Mouse (Mus musculus): ENCODE results near the gene Coro2a. TPM values are rescaled to one million over a fixed set of nuclear protein-coding genes. Genes with fewer than 3 reads are reported as not detected.
"Not testable (repeated sequence)": the region's sequence is repeated elsewhere in the genome, so short reads cannot be mapped to it uniquely, and the experiment has no call there.

Gene Coro2a
- polyA plus RNA-seq, 1 experiment from 2014 or later: 3.2 TPM

GRCm38 (mm10) chr4:46613618-46614017 lies 11.6 kb upstream of the Coro2a start:
- peaks cover 11% of the 10 kb centered on the region; the same call in 1 of the 2 replicates for H3K27me3 ChIP-seq
- no peak overlapping the region for H3K27ac ChIP-seq (replicated peaks)
- H3K4me2 ChIP-seq: peak overlapping the region; percentile 37; the same call in 1 of the 2 replicates
- H3K4me1 ChIP-seq (replicated peaks): peaks cover 6% of the 10 kb centered on the region; the same call in 1 of the 2 replicates
- ATAC-seq (ENCODE audit: insufficient read depth): no peak
- H3K9ac ChIP-seq: no peak overlapping the region
- H3K4me3 ChIP-seq (replicated peaks): no peak overlapping the region
- no peaks in the 10 kb centered on the region for H3K9me3 ChIP-seq (replicated peaks)
- WGBS (ENCODE audit: insufficient replicate concordance): 12% methylated on average over 12 of the region's 12 CpGs
- H3K36me3 ChIP-seq (replicated peaks): no peaks in the 10 kb centered on the region

GRCm38 (mm10) chr4:46611181-46611580 lies 9.2 kb upstream of the Coro2a start:
- ATAC-seq (ENCODE audit: insufficient read depth): no peak
- Histone ChIP-seq H3K4me3 (replicated peaks) (no peak overlapping the region), H3K4me1 (replicated peaks) (no peaks in the 10 kb centered on the region), H3K9ac (no peak overlapping the region), H3K9me3 (replicated peaks) (no peaks in the 10 kb centered on the region), H3K4me2 (no peak overlapping the region), H3K27ac (replicated peaks) (no peak overlapping the region), H3K36me3 (replicated peaks) (no peaks in the 10 kb centered on the region), H3K27me3 (peaks cover 11% of the 10 kb centered on the region; the same call in 1 of the 2 replicates)
- WGBS (ENCODE audit: insufficient replicate concordance): 0% methylated on average over 4 of the region's 4 CpGs

GRCm38 (mm10) chr4:46607601-46608000 lies 5.6 kb upstream of the Coro2a start:
- H3K36me3 ChIP-seq (replicated peaks): no peaks in the 10 kb centered on the region
- no peak overlapping the region for H3K4me2 ChIP-seq
- no peak overlapping the region for H3K4me3 ChIP-seq (replicated peaks)
- no peaks in the 10 kb centered on the region for H3K4me1 ChIP-seq (replicated peaks)
- ATAC-seq (ENCODE audit: insufficient read depth): no peak
- no peaks in the 10 kb centered on the region for H3K9me3 ChIP-seq (replicated peaks)
- H3K27me3 ChIP-seq: peaks cover 14% of the 10 kb centered on the region
- 53% methylated on average over 3 of the region's 3 CpGs for WGBS (ENCODE audit: insufficient replicate concordance)
- no peak overlapping the region for H3K27ac ChIP-seq (replicated peaks)
- no peak overlapping the region for H3K9ac ChIP-seq

- no peak for ATAC-seq (ENCODE audit: insufficient read depth)
- Histone ChIP-seq H3K9me3 (replicated peaks) (no peaks in the 10 kb centered on the region), H3K4me2 (no peak overlapping the region), H3K36me3 (replicated peaks) (no peaks in the 10 kb centered on the region), H3K9ac (no peak overlapping the region), H3K4me1 (replicated peaks) (peaks cover 13% of the 10 kb centered on the region), H3K4me3 (replicated peaks) (no peak overlapping the region), H3K27me3 (peaks cover 36% of the 10 kb centered on the region), H3K27ac (replicated peaks) (no peak overlapping the region)
- 75% methylated on average over 11 of the region's 11 CpGs for WGBS (ENCODE audit: insufficient replicate concordance)
Measured at GRCm38 (mm10) chr4:46605451-46605850, 3.4 kb upstream of the Coro2a start.

GRCm38 (mm10) chr4:46602704-46603103 lies 702 bp upstream of the Coro2a start:
- WGBS (ENCODE audit: insufficient replicate concordance): 41% methylated on average over 7 of the region's 7 CpGs
- H3K4me3 ChIP-seq (replicated peaks): no peak overlapping the region
- H3K4me2 ChIP-seq: no peak overlapping the region
- peaks cover 59% of the 10 kb centered on the region for H3K27me3 ChIP-seq
- H3K9me3 ChIP-seq (replicated peaks): no peaks in the 10 kb centered on the region
- ATAC-seq (ENCODE audit: insufficient read depth): no peak
- no peaks in the 10 kb centered on the region for H3K36me3 ChIP-seq (replicated peaks)
- peaks cover 23% of the 10 kb centered on the region for H3K4me1 ChIP-seq (replicated peaks)
- no peak overlapping the region for H3K27ac ChIP-seq (replicated peaks)
- H3K9ac ChIP-seq: no peak overlapping the region

- under 1% methylated on average over 50 of the region's 52 CpGs for WGBS (ENCODE audit: insufficient replicate concordance)
- no peak overlapping the region for H3K27ac ChIP-seq (replicated peaks)
- H3K4me1 ChIP-seq (replicated peaks): peaks cover 28% of the 10 kb centered on the region
- peak overlapping the region; percentile 58 for H3K4me3 ChIP-seq (replicated peaks)
- peaks cover 70% of the 10 kb centered on the region for H3K27me3 ChIP-seq
- no peak for ATAC-seq (ENCODE audit: insufficient read depth)
- no peaks in the 10 kb centered on the region for H3K9me3 ChIP-seq (replicated peaks)
- H3K36me3 ChIP-seq (replicated peaks): no peaks in the 10 kb centered on the region
- H3K4me2 ChIP-seq: peak overlapping the region; percentile 80
- peak overlapping the region; percentile 41; the same call in 1 of the 2 replicates for H3K9ac ChIP-seq
Measured at GRCm38 (mm10) chr4:46601258-46601843, 651 bp downstream of the Coro2a start.

- no peak for ATAC-seq (ENCODE audit: insufficient read depth)
- H3K36me3 ChIP-seq (replicated peaks): no peaks in the 10 kb centered on the region
- H3K27me3 ChIP-seq: peaks cover 70% of the 10 kb centered on the region
- no peak overlapping the region for H3K27ac ChIP-seq (replicated peaks)
- H3K9me3 ChIP-seq (replicated peaks): no peaks in the 10 kb centered on the region
- H3K4me3 ChIP-seq (replicated peaks): peak overlapping the region; percentile 58
- peaks cover 28% of the 10 kb centered on the region for H3K4me1 ChIP-seq (replicated peaks)
- H3K9ac ChIP-seq: no peak overlapping the region
- 26% methylated on average over 20 of the region's 20 CpGs for WGBS (ENCODE audit: insufficient replicate concordance)
- H3K4me2 ChIP-seq: peak overlapping the region; percentile 80
Measured at GRCm38 (mm10) chr4:46600473-46601257, 1.3 kb downstream of the Coro2a start.

- ATAC-seq (ENCODE audit: insufficient read depth): not testable (repeated sequence)
- H3K27me3 ChIP-seq: peaks cover 70% of the 10 kb centered on the region
Measured at GRCm38 (mm10) chr4:46599609-46600008, 2.4 kb downstream of the Coro2a start.

GRCm38 (mm10) chr4:46598981-46599380 lies 3.0 kb downstream of the Coro2a start:
- Histone ChIP-seq H3K4me1 (replicated peaks) (peaks cover 28% of the 10 kb centered on the region), H3K36me3 (replicated peaks) (no peaks in the 10 kb centered on the region), H3K9ac (no peak overlapping the region), H3K27ac (replicated peaks) (no peak overlapping the region), H3K4me3 (replicated peaks) (no peak overlapping the region), H3K4me2 (no peak overlapping the region; the same call in 1 of the 2 replicates), H3K27me3 (peaks cover 69% of the 10 kb centered on the region), H3K9me3 (replicated peaks) (no peaks in the 10 kb centered on the region)
- WGBS (ENCODE audit: insufficient replicate concordance): 47% methylated on average over 6 of the region's 6 CpGs
- no peak for ATAC-seq (ENCODE audit: insufficient read depth)

More at GRCm38 (mm10) chr4:46599609-46600008, 2.4 kb downstream of the Coro2a start:
- H3K36me3 ChIP-seq (replicated peaks); H3K27ac ChIP-seq (replicated peaks); H3K4me3 ChIP-seq (replicated peaks); H3K9me3 ChIP-seq (replicated peaks); H3K9ac ChIP-seq: not testable (repeated sequence)
- 64% methylated on average over 12 of the region's 12 CpGs for WGBS (ENCODE audit: insufficient replicate concordance)
- Histone ChIP-seq H3K4me2 (peak overlapping the region; percentile 80; the same call in 1 of the 2 replicates), H3K4me1 (replicated peaks) (peaks cover 28% of the 10 kb centered on the region)

GRCm38 (mm10) chr4:46598111-46598510 lies 3.9 kb downstream of the Coro2a start:
- no peak for ATAC-seq (ENCODE audit: insufficient read depth)
- Histone ChIP-seq H3K9me3 (replicated peaks) (no peaks in the 10 kb centered on the region), H3K27ac (replicated peaks) (no peak overlapping the region), H3K4me1 (replicated peaks) (peaks cover 32% of the 10 kb centered on the region), H3K36me3 (replicated peaks) (no peaks in the 10 kb centered on the region), H3K4me3 (replicated peaks) (no peak overlapping the region), H3K9ac (no peak overlapping the region), H3K4me2 (peak overlapping the region; percentile 36; the same call in 1 of the 2 replicates), H3K27me3 (peaks cover 61% of the 10 kb centered on the region)
- WGBS (ENCODE audit: insufficient replicate concordance): 21% methylated on average over 10 of the region's 10 CpGs

- no peaks in the 10 kb centered on the region for H3K36me3 ChIP-seq (replicated peaks)
- no peaks in the 10 kb centered on the region for H3K9me3 ChIP-seq (replicated peaks)
- H3K4me1 ChIP-seq (replicated peaks): peaks cover 38% of the 10 kb centered on the region
- H3K4me3 ChIP-seq (replicated peaks): no peak overlapping the region
- no peak overlapping the region for H3K27ac ChIP-seq (replicated peaks)
- peaks cover 54% of the 10 kb centered on the region for H3K27me3 ChIP-seq
- peak overlapping the region; percentile 36 for H3K4me2 ChIP-seq
- 22% methylated on average over 11 of the region's 11 CpGs for WGBS (ENCODE audit: insufficient replicate concordance)
- no peak for ATAC-seq (ENCODE audit: insufficient read depth)
- H3K9ac ChIP-seq: no peak overlapping the region
Measured at GRCm38 (mm10) chr4:46597286-46597961, 4.6 kb downstream of the Coro2a start.
